Mouse (Mus musculus): Measurements from ENCODE around the gene Mapk1.
A peak's percentile ranks its signal among the peaks of the same experiment; 100 is the strongest.

Mapk1 gene

DNA sequence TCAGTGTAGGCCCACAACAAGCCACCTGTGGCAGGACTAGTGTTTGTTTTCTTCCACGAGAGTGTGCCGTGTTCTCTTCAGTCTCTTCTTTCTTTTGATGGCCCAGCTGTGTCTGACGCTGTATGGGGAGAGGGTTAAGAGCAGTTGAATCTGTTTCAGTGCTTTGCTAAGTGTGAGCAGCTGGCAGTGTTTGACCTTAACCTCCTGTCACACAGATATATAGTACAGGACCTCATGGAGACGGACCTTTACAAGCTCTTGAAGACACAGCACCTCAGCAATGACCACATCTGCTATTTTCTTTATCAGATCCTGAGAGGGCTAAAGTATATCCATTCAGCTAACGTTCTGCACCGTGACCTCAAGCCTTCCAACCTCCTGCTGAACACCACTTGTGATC is 34.9 kb downstream of the Mapk1 start:
- no peak for DNase-seq (ENCODE audit: low spot score)

DNA sequence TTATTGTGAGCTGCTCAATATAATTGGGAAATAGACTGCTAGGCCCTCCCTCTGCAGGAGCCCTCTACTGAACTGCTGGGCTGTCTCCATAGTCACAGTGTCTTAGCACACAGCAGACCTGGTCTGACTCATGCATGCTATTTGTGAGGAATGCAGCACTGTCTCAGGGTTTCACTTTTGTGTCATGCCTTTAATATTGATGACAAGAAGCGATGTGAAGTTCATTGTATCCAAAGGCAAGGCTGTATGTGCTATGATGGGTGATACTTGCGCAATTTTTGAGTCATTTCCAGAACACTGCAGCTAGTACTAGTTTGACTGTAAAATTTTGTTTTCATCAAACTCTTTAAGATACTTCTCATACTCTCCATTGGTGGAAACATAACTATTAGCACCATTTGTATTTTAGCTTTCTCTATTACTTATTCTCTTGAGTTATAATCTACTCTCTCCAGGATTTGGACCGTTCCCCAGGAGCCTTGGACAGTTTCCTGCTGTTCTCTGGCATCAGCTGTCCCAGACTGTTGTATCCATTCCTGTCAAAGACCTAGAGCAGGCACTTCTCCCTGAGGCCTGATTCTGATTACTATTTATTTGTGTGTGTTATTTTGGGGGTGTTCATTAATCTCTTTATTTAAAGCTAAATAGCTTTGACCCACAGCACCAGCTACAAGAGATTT is 41.4 kb downstream of the Mapk1 start:
- no peak for DNase-seq (ENCODE audit: low spot score)

- DNase-seq (ENCODE audit: low spot score) = no peak
Observed at GRCm38 (mm10) chr16:17029971-17030695, 47.0 kb downstream of the Mapk1 start.

DNA sequence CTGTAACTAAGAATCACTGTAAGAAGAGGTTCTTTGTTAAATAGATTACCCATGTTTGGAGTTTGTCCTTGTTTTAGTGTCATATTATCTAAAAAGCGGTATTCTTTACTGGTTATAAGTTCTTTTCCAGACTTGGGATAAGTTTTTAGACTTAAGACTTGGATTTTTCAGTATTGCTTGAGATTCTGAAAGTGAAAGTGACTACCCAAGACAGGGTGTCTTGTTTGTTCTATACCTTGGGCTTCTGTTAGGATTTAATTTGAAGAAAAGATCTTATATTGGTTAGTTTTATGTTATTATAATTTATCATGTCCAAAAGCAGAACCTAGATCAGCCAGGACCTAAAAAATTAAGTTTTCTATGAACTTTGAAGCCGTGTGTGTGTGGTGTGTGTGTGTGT is 50.6 kb downstream of the Mapk1 start:
- DNase-seq (ENCODE audit: low spot score) = no peak

GRCm38 (mm10) chr16:17040716-17041115 is 57.5 kb downstream of the Mapk1 start:
- no peak for DNase-seq (ENCODE audit: low spot score)

- DNase-seq (ENCODE audit: low spot score) = no peak
Observed at GRCm38 (mm10) chr16:17041417-17041816, 58.2 kb downstream of the Mapk1 start.

GRCm38 (mm10) chr16:17044320-17044719 is 61.1 kb downstream of the Mapk1 start:
- peak; percentile 47 for DNase-seq (ENCODE audit: low spot score)

- no peak for DNase-seq (ENCODE audit: low spot score)
Observed at GRCm38 (mm10) chr16:17045287-17045686, 62.1 kb downstream of the Mapk1 start.

DNA sequence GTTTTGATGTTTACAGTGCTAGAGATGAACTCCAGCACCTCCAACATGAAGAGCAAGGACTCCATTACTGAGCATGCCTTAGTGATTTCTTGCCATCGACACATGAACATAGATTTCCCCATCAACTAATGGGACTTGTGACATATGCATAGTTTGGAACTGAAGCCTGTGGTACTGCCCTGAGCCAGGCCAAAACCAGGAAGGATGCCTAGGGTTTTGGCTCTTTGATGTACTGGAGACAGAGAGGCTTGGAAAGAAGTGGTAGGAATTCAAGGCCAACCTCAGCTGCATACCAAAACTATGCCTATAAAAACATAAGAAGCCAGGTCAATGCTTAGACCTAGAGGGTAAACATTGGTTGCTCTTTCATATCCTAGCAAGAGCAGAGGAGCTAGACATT is 66.7 kb downstream of the Mapk1 start:
- DNase-seq (ENCODE audit: low spot score) = no peak

DNA sequence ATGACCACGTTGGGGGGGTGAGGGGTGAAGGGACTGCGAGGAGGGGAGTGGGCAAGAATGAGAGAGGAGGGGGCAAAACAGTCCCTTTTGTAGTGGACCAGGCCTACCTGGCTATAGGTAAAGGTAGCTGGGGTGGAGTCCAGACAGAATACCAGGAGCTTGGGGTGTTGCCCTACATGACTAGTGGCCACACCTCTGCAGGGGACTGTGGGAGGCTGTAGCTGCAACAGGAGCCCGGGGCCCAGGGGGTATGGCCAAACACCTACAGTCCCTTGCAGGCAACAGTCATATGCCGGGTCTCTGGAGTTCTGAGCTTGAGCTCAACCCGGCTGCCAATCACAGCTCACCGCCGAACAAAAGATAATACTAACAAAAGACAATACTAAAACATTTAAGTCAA is 68.9 kb downstream of the Mapk1 start:
- DNase-seq (ENCODE audit: low spot score) = no peak

GRCm38 (mm10) chr16:17053903-17054302 is 70.7 kb downstream of the Mapk1 start:
- DNase-seq (ENCODE audit: low spot score) = no peak

- DNase-seq (ENCODE audit: low spot score) = no peak
Observed at GRCm38 (mm10) chr16:17055584-17055983, 72.4 kb downstream of the Mapk1 start.

DNA sequence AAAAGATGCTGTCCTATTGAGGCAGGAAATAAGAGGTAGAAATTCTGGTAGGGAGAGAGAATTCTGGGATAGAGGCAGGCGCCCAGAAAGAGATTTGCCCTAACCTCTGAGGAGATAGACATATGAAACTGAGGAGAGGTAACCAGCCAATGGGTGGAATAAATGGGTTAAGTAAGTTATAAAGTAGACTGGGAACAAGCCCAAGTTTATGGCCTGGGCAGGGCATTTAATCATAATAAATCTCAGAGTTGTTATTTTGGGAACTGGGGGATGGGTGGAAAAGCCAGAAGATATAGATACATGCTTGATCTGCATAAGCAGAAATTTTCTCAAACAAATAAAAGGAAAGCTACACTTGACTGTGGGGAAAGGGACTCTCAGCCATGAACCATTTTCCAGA is 79.2 kb downstream of the Mapk1 start:
- no peak for DNase-seq (ENCODE audit: low spot score)

DNA sequence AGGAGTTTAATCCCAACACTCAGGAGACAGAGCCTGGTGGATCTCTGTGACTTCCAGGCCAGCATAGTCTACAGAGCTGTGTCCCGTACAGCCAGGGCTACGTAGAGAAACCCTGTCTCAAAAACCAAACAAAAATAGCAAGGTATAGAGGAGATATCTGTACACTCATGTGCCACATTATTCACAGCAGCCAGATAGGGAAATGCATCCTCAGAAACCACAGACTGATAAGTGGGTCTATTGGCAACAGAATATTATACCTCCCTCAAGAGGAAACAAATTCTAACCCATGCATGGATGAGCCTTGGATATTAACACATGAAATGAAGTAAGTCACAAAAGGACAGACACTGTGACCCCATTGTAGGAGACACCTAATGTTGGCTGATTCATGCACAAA is 84.4 kb downstream of the Mapk1 start:
- DNase-seq (ENCODE audit: low spot score) = no peak

GRCm38 (mm10) chr16:17069511-17070443 is 86.6 kb downstream of the Mapk1 start, which contains the start of gene Ypel1:
TSS of gene Ypel1 (plus strand) at chr16:17069696.
- DNase-seq (ENCODE audit: low spot score) = peak; percentile 84

DNA sequence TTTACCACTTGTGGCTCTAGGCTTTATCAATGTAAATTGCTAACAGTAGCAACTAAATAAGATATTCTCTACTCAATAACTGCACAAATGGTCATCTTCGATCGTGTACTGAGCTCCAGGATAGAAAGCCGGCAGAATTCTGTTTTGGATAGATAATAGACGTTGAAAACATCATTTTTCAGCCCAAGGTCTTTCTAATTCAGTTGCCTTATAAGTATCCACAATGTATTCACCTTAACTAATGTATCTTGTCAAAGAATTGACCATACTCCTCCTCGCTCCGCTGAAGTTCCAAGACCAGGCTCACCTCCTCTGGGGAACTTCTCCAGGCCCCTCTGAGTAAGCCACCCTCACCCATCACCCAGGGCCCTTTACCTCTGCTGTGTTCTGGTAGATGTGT is 87.5 kb downstream of the Mapk1 start:
- DNase-seq (ENCODE audit: low spot score) = no peak

GRCm38 (mm10) chr16:17073000-17073399 is 89.8 kb downstream of the Mapk1 start:
- no peak for DNase-seq (ENCODE audit: low spot score)

DNA sequence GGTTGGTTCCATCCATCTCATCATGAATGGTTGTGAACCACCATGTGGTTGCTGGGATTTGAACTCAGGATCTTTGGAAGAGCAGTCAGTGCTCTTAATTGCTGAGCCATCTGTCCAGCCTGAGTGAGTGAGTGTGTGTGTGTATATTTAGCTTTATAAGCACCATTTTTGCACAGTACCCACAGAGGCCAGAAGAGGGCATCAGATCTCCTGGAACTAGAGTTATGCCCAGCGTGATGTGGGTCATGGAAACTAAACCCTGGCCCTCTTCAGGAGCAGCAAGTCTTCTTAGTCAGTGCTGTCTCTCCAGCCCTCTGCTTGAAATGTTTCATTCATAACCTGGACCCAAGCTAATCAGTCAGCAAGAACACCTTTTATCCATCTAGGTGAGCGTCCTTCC is 93.1 kb downstream of the Mapk1 start:
- no peak for DNase-seq (ENCODE audit: low spot score)

GRCm38 (mm10) chr16:17076869-17077268 is 93.7 kb downstream of the Mapk1 start:
- DNase-seq (ENCODE audit: low spot score) = no peak

- no peak for DNase-seq (ENCODE audit: low spot score)
Observed at GRCm38 (mm10) chr16:17078101-17078500, 94.9 kb downstream of the Mapk1 start.

GRCm38 (mm10) chr16:17082121-17082792 is 99.1 kb downstream of the Mapk1 start:
- no peak for DNase-seq (ENCODE audit: low spot score)

- DNase-seq (ENCODE audit: low spot score) = peak; percentile 63
Observed at GRCm38 (mm10) chr16:17085636-17086035, 102.5 kb downstream of the Mapk1 start.

All from ovary, adult 18-20 months (tissue).